Mouse (Mus musculus) C2C12 (cell line): ENCODE data around the gene Fbxl19.

Source experiments
- CEBPB ChIP-seq: IDR thresholded peaks from one replicate; pipeline ENCODE4 v1.6.1; 2011; ENCODE audit warnings: low read depth, mild to moderate bottlenecking, control low read depth, moderate library complexity
- CTCF ChIP-seq: IDR thresholded peaks from one replicate; pipeline ENCODE4 v1.5.1; 2011; ENCODE audit not compliant: control insufficient read depth, insufficient read depth, insufficient read length
- MYOD1 ChIP-seq: IDR thresholded peaks from one replicate; pipeline ENCODE4 v1.6.1; 2011; ENCODE audit warnings: low read depth; ENCODE audit not compliant: control insufficient read depth, insufficient read length
- MYOG ChIP-seq: IDR thresholded peaks from one replicate; pipeline ENCODE4 v1.6.1; 2011; ENCODE audit not compliant: control insufficient read depth, insufficient read length; ENCODE audit errors: extremely low read depth

DNA sequence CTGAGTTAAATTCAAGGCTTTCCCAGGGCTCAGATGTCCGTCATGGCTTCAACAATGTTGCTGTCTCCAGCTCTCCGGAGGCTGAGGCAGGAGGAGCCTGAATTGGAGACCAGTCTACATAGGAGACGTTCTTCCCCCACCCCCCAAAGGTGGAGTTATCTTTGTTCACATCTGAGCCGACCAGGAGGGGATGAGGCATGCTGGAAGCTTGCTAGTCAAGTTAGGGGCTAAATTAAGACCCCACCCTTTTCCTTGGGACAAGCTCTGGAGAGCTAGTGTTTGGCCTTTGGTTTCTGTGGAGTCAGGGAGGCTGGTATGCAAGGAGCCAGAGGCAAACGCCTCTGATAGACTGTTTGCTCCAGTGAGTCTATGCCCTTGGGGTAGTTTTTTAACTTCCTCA lies 8.8 kb downstream of the Fbxl19 start:
- TF ChIP-seq CTCF = no peak
- no peak for TF ChIP-seq MYOD1
- no peak for TF ChIP-seq MYOG
- no peak for TF ChIP-seq CEBPB
